Mouse (Mus musculus) kidney, postnatal 0 days (tissue): ENCODE data around the gene Lrig3. TPM values are rescaled to one million over a fixed set of nuclear protein-coding genes. Genes with fewer than 3 reads are reported as not detected.

Experiments used
- ATAC-seq: fragments of 200-750 bp; cut with Nextera tagmentation; replicated peaks from 2 replicates; pipeline ENCODE4 v1.8.0; 2017; ENCODE audit warnings: low read depth, moderate number of reproducible peaks, moderate TSS enrichment, moderate library complexity; ENCODE audit not compliant: low FRiP score
- DNase-seq: peaks from one replicate; pipeline ENCODE4 v3.0.0-alpha.2; 2016; ENCODE audit warnings: low spot score
- H3K27ac ChIP-seq: fragments of 300-500 bp; sonication (generic); 2 replicates; pipeline ENCODE4 v1.5.1; 2014; ENCODE audit warnings: mild to moderate bottlenecking
- H3K27me3 ChIP-seq: fragments of 300-500 bp; sonication (generic); 2 replicates; pipeline ENCODE4 v1.6.1; 2014; ENCODE audit warnings: low read length, mixed read lengths; ENCODE audit not compliant: insufficient read depth
- H3K36me3 ChIP-seq: fragments of 300-500 bp; sonication (generic); 2 replicates; pipeline ENCODE4 v1.6.1; 2014; ENCODE audit warnings: low read length, mixed read lengths; ENCODE audit not compliant: insufficient read depth
- H3K4me1 ChIP-seq: fragments of 300-500 bp; sonication (generic); replicated peaks from 2 replicates; pipeline ENCODE4 v1.6.1; 2014; ENCODE audit warnings: antibody characterized with exemption, low read length, mixed read lengths; ENCODE audit not compliant: insufficient read depth
- H3K4me2 ChIP-seq: fragments of 300-500 bp; sonication (generic); 2 replicates; pipeline ENCODE4 v1.6.1; 2014; ENCODE audit warnings: mild to moderate bottlenecking, low read length, moderate library complexity, mixed read lengths
- H3K4me3 ChIP-seq: fragments of 300-500 bp; sonication (generic); replicated peaks from 2 replicates; pipeline ENCODE4 v1.5.1; 2014; ENCODE audit warnings: low read depth, low read length
- H3K9ac ChIP-seq: fragments of 300-500 bp; sonication (generic); 2 replicates; pipeline ENCODE4 v1.6.1; 2014; ENCODE audit warnings: low read depth, low read length
- H3K9me3 ChIP-seq: fragments of 300-500 bp; sonication (generic); replicated peaks from 2 replicates; pipeline ENCODE4 v1.6.1; 2016; ENCODE audit warnings: low read length, inconsistent platforms, mixed read lengths
- CTCF ChIP-seq: IDR thresholded peaks from 2 replicates; pipeline ENCODE4 v1.5.1; 2016; ENCODE audit warnings: antibody characterized with exemption, low read depth, mild to moderate bottlenecking, moderate library complexity
- WGBS: fragments of 180-500 bp; shearing (Covaris S2); extraction: QIAGEN DNeasy Blood & Tissue Kit; methylation state at CpG from one replicate; pipeline ENCODE4 v1.1.7; 2014; 5-methylcytosine and 5-hydroxymethylcytosine counted together
- polyA plus RNA-seq: library from polyadenylated mRNA; unstranded; fragments of >200 nt; fragmentation: Nextera tagmentation; extraction: Ambion mirVana; gene quantifications from 2 replicates; pipeline ENCODE4 v1.2.1, GENCODE M21; 2015

The Lrig3 gene
- polyA plus RNA-seq, 1 experiment from 2014 or later = 16.0 TPM

DNA sequence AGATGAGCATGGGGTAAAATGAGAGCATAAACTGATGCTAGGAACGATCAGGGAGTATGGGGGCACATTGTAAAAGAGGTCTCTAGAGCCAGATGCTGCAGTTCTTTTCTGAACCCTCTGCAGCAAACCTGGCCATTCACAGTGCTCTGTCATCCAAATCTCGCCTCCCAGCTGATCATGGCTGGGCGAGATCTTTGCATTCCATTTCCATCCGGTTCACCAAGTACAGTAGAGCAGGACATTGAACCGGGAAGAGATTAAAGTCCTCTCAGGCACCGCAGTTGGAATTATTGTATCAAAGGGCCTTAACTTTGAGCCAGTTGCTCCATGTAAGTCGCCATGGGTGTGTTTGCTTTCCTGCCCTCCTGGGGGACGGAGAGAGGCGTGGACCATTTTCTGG, 20.5 kb downstream of the Lrig3 start:
- Histone ChIP-seq H3K4me2 (no peak overlapping the region), H3K9me3 (no peaks in the 10 kb centered on the region), H3K27me3 (no peaks in the 10 kb centered on the region), H3K27ac (no peak overlapping the region), H3K4me3 (no peak overlapping the region), H3K4me1 (no peaks in the 10 kb centered on the region; the same call in 1 of the 2 replicates), H3K9ac (no peak overlapping the region), H3K36me3 (peaks cover 25% of the 10 kb centered on the region; the same call in 1 of the 2 replicates)
- WGBS = 71% methylated on average over 9 of the region's 9 CpGs
- DNase-seq = no peak
- no peak for TF ChIP-seq CTCF
- ATAC-seq = peak; percentile 58; the same call in 1 of the 2 replicates

DNA sequence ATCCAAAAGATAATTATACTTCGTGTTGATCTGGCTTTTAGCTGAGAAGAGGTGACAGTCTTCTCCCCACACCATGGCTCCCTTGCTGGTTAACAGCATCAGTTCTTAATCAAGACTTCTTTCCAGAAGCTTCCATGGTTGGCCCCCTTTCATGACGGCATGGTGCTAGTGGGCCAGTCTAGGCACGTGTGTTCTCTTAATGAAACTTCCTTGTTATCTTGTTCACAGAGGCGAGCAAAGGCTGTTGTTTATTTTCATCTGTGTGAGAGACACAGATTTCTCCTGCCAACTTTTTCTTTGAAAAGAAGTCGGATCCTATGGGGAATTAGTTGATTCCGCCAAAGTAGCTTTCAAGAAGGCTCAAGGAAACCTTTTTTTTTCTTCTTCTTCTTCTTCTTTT, 21.3 kb downstream of the Lrig3 start:
- 68% methylated on average over 6 of the region's 6 CpGs for WGBS
- no peak overlapping the region for H3K27ac ChIP-seq

DNA sequence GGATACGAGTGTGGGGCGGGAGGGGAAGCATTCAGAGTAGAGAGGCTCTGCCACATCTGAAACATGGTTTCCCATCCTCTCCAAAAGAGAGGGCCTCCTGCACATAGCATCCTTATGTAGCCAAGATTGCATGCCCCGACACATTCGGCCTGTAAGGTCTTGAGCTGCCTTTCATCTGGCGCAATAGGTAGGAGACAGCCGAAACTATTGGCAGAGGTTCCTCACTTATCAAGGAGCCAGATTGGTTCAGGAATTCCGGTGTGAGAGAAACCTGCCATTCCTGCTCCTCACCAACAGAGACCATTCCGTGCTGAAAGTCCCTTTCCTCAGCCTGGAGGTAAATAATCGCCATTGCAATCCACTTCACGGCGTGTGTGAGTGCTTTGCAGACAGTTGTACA, 22.1 kb downstream of the Lrig3 start:
- Histone ChIP-seq H3K4me1 (no peaks in the 10 kb centered on the region), H3K4me3 (no peak overlapping the region), H3K36me3 (peaks cover 19% of the 10 kb centered on the region; the same call in 1 of the 2 replicates), H3K9ac (no peak overlapping the region), H3K9me3 (no peaks in the 10 kb centered on the region), H3K27me3 (no peaks in the 10 kb centered on the region), H3K27ac (no peak overlapping the region), H3K4me2 (no peak overlapping the region)
- TF ChIP-seq CTCF = no peak
- 88% methylated on average over 11 of the region's 11 CpGs for WGBS
- no peak for DNase-seq
- ATAC-seq = no peak

More for the DNA sequence above, 21.3 kb downstream of the Lrig3 start:
- DNase-seq = no peak
- Histone ChIP-seq H3K4me1 (no peaks in the 10 kb centered on the region), H3K4me3 (no peak overlapping the region), H3K9ac (no peak overlapping the region), H3K9me3 (no peaks in the 10 kb centered on the region), H3K27me3 (no peaks in the 10 kb centered on the region), H3K36me3 (peaks cover 19% of the 10 kb centered on the region; the same call in 1 of the 2 replicates), H3K4me2 (no peak overlapping the region)
- TF ChIP-seq CTCF = no peak
- ATAC-seq = no peak

DNA sequence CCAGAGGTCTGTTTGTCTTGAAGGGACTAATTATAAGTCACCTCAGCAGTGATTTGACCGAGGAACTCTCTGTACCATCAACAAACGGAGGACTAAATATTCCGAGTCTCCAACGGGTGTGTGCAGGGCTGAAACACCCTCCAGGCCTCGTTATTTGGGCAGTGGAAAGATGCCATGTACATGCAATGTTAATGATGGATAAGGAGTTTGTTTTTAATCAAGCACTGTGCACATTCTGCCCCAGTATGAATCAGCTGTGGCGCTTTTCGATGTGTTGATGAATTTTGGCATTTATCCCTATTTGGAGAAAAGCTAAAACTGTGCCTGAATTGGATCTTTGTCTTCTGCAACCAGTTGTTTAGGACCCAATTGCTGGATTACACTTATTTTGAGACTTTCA, 23.9 kb downstream of the Lrig3 start:
- Histone ChIP-seq H3K27ac (no peak overlapping the region), H3K4me1 (no peaks in the 10 kb centered on the region), H3K36me3 (0 out of 2 replicates have a peak, but pooled peaks cover 19% of the 10 kb centered on the region), H3K4me2 (no peak overlapping the region), H3K27me3 (no peaks in the 10 kb centered on the region), H3K9me3 (no peaks in the 10 kb centered on the region), H3K4me3 (no peak overlapping the region), H3K9ac (no peak overlapping the region)
- 67% methylated on average over 7 of the region's 7 CpGs for WGBS
- DNase-seq (no peak), ATAC-seq (no peak)
- TF ChIP-seq CTCF = no peak

DNA sequence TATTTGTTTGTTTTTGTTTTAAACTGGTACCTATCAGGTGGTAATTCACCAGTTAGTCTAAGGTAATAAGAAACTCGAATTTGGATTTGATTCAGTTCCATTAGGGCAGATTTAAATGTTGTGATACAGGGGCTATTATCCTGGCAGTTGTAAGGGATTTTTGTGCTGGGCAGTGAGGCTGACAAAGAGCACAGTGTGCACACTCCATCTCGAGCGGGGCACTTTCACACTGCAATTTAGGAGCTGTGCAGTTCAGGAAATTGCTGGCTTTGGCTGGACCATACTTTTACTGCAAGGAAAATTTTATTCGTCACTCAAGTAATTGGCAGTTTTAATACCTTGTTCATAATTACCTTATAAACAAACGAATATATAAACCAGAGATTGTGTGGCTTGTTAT, 24.4 kb downstream of the Lrig3 start:
- TF ChIP-seq CTCF = no peak
- Histone ChIP-seq H3K9me3 (no peaks in the 10 kb centered on the region), H3K9ac (no peak overlapping the region), H3K4me1 (no peaks in the 10 kb centered on the region), H3K4me3 (no peak overlapping the region), H3K4me2 (no peak overlapping the region), H3K27ac (no peak overlapping the region), H3K27me3 (no peaks in the 10 kb centered on the region), H3K36me3 (peaks cover 23% of the 10 kb centered on the region)
- DNase-seq (no peak), ATAC-seq (no peak)
- 43% methylated on average over 5 of the region's 5 CpGs for WGBS

DNA sequence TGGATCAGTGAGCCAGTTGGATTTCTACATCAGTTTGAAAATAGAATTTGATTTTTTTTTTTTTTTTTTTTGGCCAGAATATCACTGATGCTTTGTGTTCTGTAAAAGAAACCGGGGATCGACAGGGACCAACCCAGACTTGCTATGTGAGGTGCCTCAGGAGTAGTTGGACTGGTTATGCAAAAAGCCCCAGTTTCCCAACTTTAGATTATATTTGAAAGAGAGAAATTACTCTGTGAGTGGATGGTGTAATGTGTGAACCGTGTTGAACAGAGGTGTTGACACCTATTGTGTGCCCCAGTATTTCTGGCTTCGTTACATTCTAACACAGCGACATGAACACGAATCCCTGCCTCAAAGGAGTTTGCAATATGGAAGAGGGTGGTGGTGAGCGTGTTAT, 25.9 kb downstream of the Lrig3 start:
- DNase-seq = no peak
- H3K4me1 ChIP-seq = no peaks in the 10 kb centered on the region
- no peak overlapping the region for H3K4me3 ChIP-seq
- no peak for TF ChIP-seq CTCF
- H3K36me3 ChIP-seq = peaks cover 25% of the 10 kb centered on the region
- 89% methylated on average over 7 of the region's 7 CpGs for WGBS
- no peak overlapping the region for H3K9ac ChIP-seq
- ATAC-seq = no peak
- no peaks in the 10 kb centered on the region for H3K9me3 ChIP-seq
- H3K27ac ChIP-seq = no peak overlapping the region
- H3K27me3 ChIP-seq = no peaks in the 10 kb centered on the region
- H3K4me2 ChIP-seq = no peak overlapping the region

DNA sequence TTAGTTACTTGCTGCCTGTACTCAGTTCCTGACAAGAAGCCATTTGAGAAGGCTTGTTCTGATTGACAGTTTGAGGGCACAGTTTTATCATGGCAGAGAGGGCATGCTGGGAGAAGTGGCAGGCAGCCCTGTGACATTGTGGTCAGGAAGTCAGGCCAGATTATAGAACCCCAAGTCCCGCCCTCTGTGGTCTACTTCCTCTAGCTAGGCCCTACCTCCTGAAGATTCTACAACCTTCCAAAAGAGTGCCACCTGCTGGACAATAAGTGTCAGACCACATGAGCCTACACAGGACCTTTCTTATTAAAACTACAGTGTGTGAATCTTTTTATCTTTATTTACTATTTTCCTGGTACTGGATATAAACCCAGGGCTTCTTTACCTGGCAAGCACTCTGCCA, 28.9 kb downstream of the Lrig3 start:
- H3K9me3 ChIP-seq = no peaks in the 10 kb centered on the region
- peaks cover 32% of the 10 kb centered on the region for H3K36me3 ChIP-seq
- no peak overlapping the region for H3K27ac ChIP-seq
- peak; percentile 91 for DNase-seq
- WGBS = 70% methylated on average over 1 of the region's 1 CpGs
- H3K4me3 ChIP-seq = no peak overlapping the region
- H3K27me3 ChIP-seq = no peaks in the 10 kb centered on the region
- H3K4me1 ChIP-seq = no peaks in the 10 kb centered on the region
- H3K9ac ChIP-seq = no peak overlapping the region
- peak; percentile 79 for TF ChIP-seq CTCF
- peak; percentile 86 for ATAC-seq
- H3K4me2 ChIP-seq = no peak overlapping the region
